Mouse (Mus musculus): Measurements from ENCODE around the gene D630039A03Rik. TPM values are rescaled to one million over a fixed set of nuclear protein-coding genes. Genes with fewer than 3 reads are reported as not detected.

The D630039A03Rik gene
- polyA plus RNA-seq, 1 experiment from 2014 or later, result 1.6 TPM

- Histone ChIP-seq H3K9ac (replicated peaks) (no peak overlapping the region), H3K4me2 (ENCODE audit: low read depth, low read length) (no peak overlapping the region), H3K36me3 (replicated peaks; ENCODE audit: insufficient read depth, low read length) (no peaks in the 10 kb centered on the region), H3K4me1 (ENCODE audit: insufficient read depth) (no peaks in the 10 kb centered on the region), H3K27ac (ENCODE audit: low read depth) (no peak overlapping the region), H3K4me3 (ENCODE audit: low read depth, low read length) (no peak overlapping the region), H3K9me3 (ENCODE audit: low read length) (no peaks in the 10 kb centered on the region), H3K27me3 (ENCODE audit: insufficient read depth, low read length) (no peaks in the 10 kb centered on the region)
- no peak for DNase-seq
- 78% methylated on average over 6 of the region's 6 CpGs for WGBS (ENCODE audit: insufficient replicate concordance)
- no peak for ATAC-seq
- TF ChIP-seq EP300 (IDR thresholded peaks at IDR 0.05; ENCODE audit: low read depth) (no peak), CTCF (IDR thresholded peaks at IDR 0.05; ENCODE audit: low read depth) (no peak)
Observed at GRCm38 (mm10) chr4:57937292-57937691, 21.2 kb upstream of the D630039A03Rik start.

DNA sequence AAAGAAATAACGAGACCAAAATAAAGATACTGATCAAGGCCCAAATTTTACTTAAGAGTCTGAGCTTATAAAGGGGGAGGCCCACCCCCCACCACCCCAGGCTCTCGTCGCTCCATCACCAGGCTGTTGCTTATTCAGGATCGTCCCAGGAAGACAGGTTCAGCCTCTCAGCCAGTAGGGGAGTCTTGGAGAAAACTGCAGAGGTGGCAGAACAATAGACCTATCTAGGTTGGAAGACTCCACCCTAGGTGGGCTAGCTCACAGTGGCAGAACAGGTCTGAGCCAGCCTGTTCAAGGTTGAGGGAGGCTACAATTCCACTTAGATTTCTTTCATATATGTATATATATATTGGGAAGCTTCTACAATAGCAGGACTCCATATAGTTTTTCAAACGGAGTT, 18.1 kb upstream of the D630039A03Rik start:
- TF ChIP-seq EP300 (IDR thresholded peaks at IDR 0.05; ENCODE audit: low read depth), result no peak

GRCm38 (mm10) chr4:57930559-57931170, 14.6 kb upstream of the D630039A03Rik start:
- no peaks in the 10 kb centered on the region for H3K36me3 ChIP-seq (replicated peaks; ENCODE audit: insufficient read depth, low read length)
- no peaks in the 10 kb centered on the region for H3K9me3 ChIP-seq (ENCODE audit: low read length)
- TF ChIP-seq EP300 (IDR thresholded peaks at IDR 0.05; ENCODE audit: low read depth) (no peak), CTCF (IDR thresholded peaks at IDR 0.05; ENCODE audit: low read depth) (no peak)
- no peak overlapping the region for H3K4me2 ChIP-seq (ENCODE audit: low read depth, low read length)
- 35% methylated on average over 5 of the region's 5 CpGs for WGBS (ENCODE audit: insufficient replicate concordance)
- no peaks in the 10 kb centered on the region for H3K27me3 ChIP-seq (ENCODE audit: insufficient read depth, low read length)
- no peak overlapping the region for H3K27ac ChIP-seq (ENCODE audit: low read depth)
- H3K4me1 ChIP-seq (ENCODE audit: insufficient read depth), result peaks cover 6% of the 10 kb centered on the region; the same call in 1 of the 2 replicates
- no peak overlapping the region for H3K9ac ChIP-seq (replicated peaks)
- DNase-seq (no peak), ATAC-seq (peak; percentile 44; the same call in 1 of the 2 replicates)
- no peak overlapping the region for H3K4me3 ChIP-seq (ENCODE audit: low read depth, low read length)

More for the DNA sequence above, 18.1 kb upstream of the D630039A03Rik start:
- H3K27ac ChIP-seq (ENCODE audit: low read depth), result no peak overlapping the region
- H3K9ac ChIP-seq (replicated peaks), result no peak overlapping the region
- no peaks in the 10 kb centered on the region for H3K27me3 ChIP-seq (ENCODE audit: insufficient read depth, low read length)
- WGBS (ENCODE audit: insufficient replicate concordance), result 61% methylated on average over 5 of the region's 5 CpGs
- DNase-seq (no peak), ATAC-seq (no peak)
- H3K9me3 ChIP-seq (ENCODE audit: low read length), result no peaks in the 10 kb centered on the region
- H3K4me3 ChIP-seq (ENCODE audit: low read depth, low read length), result no peak overlapping the region
- H3K4me1 ChIP-seq (ENCODE audit: insufficient read depth), result peaks cover 6% of the 10 kb centered on the region; the same call in 1 of the 2 replicates
- no peaks in the 10 kb centered on the region for H3K36me3 ChIP-seq (replicated peaks; ENCODE audit: insufficient read depth, low read length)
- no peak overlapping the region for H3K4me2 ChIP-seq (ENCODE audit: low read depth, low read length)

DNA sequence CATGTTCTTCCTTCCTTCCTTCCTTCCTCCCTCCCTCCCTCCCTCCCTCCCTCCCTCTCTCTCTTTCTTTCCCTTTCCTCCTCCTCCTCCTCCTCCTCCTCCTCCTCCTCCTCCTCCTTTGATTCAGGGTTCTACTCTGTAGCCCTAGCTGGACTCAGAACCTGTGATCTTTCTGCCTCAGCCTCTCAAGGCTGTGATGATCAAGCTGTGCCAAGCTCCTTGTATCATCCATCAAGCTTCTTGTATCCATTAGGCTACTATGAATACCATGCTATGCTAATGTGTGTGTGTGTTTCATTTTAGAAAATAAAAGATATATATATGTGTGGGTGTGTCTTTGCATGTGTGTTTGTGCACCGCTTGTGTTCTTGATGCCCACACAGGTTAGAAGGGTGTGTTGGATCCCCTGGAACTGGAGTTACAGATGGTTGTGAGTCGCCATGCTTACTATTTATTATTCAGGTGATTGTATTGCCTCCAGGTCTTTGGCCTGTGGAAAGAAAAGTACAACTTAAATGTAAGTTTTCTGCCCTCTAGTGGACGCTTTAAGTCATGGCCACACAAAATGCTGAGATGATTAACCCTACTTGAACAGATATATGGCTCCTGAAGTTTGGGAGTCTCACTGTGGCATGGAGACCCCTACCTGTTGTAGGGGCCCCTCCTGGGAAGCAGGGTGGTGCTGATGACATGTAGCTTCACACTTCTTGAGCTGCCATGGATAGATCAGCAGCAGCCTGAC, 11.5 kb upstream of the D630039A03Rik start:
- DNase-seq (no peak), ATAC-seq (no peak)
- TF ChIP-seq CTCF (IDR thresholded peaks at IDR 0.05; ENCODE audit: low read depth) (peak; percentile 73), EP300 (IDR thresholded peaks at IDR 0.05; ENCODE audit: low read depth) (no peak)
- Histone ChIP-seq H3K9ac (replicated peaks) (no peak overlapping the region), H3K27ac (ENCODE audit: low read depth) (no peak overlapping the region), H3K4me2 (ENCODE audit: low read depth, low read length) (no peak overlapping the region), H3K27me3 (ENCODE audit: insufficient read depth, low read length) (no peaks in the 10 kb centered on the region), H3K9me3 (ENCODE audit: low read length) (no peaks in the 10 kb centered on the region), H3K36me3 (replicated peaks; ENCODE audit: insufficient read depth, low read length) (no peaks in the 10 kb centered on the region), H3K4me3 (ENCODE audit: low read depth, low read length) (no peak overlapping the region), H3K4me1 (ENCODE audit: insufficient read depth) (peaks cover 6% of the 10 kb centered on the region; the same call in 1 of the 2 replicates)
- WGBS (ENCODE audit: insufficient replicate concordance), result 19% methylated on average over 3 of the region's 3 CpGs

GRCm38 (mm10) chr4:57924556-57925071, 8.5 kb upstream of the D630039A03Rik start:
- no peaks in the 10 kb centered on the region; the same call in 1 of the 2 replicates for H3K4me1 ChIP-seq (ENCODE audit: insufficient read depth)
- WGBS (ENCODE audit: insufficient replicate concordance), result 76% methylated on average over 6 of the region's 6 CpGs
- DNase-seq, result no peak
- no peak overlapping the region for H3K27ac ChIP-seq (ENCODE audit: low read depth)
- no peak overlapping the region for H3K4me3 ChIP-seq (ENCODE audit: low read depth, low read length)
- no peaks in the 10 kb centered on the region for H3K9me3 ChIP-seq (ENCODE audit: low read length)
- TF ChIP-seq CTCF (IDR thresholded peaks at IDR 0.05; ENCODE audit: low read depth), result no peak
- no peak for TF ChIP-seq EP300 (IDR thresholded peaks at IDR 0.05; ENCODE audit: low read depth)
- H3K4me2 ChIP-seq (ENCODE audit: low read depth, low read length), result no peak overlapping the region
- H3K36me3 ChIP-seq (replicated peaks; ENCODE audit: insufficient read depth, low read length), result no peaks in the 10 kb centered on the region
- no peak overlapping the region for H3K9ac ChIP-seq (replicated peaks)
- H3K27me3 ChIP-seq (ENCODE audit: insufficient read depth, low read length), result no peaks in the 10 kb centered on the region
- no peak for ATAC-seq

GRCm38 (mm10) chr4:57922171-57922570, 6.1 kb upstream of the D630039A03Rik start:
- H3K27ac ChIP-seq (ENCODE audit: low read depth), result no peak overlapping the region

More at GRCm38 (mm10) chr4:57922171-57922570, 6.1 kb upstream of the D630039A03Rik start:
- no peak for DNase-seq
- Histone ChIP-seq H3K4me3 (ENCODE audit: low read depth, low read length) (no peak overlapping the region), H3K36me3 (replicated peaks; ENCODE audit: insufficient read depth, low read length) (no peaks in the 10 kb centered on the region), H3K9me3 (ENCODE audit: low read length) (no peaks in the 10 kb centered on the region), H3K9ac (replicated peaks) (no peak overlapping the region), H3K27me3 (ENCODE audit: insufficient read depth, low read length) (no peaks in the 10 kb centered on the region), H3K4me2 (ENCODE audit: low read depth, low read length) (no peak overlapping the region), H3K4me1 (ENCODE audit: insufficient read depth) (no peaks in the 10 kb centered on the region; the same call in 1 of the 2 replicates)
- WGBS (ENCODE audit: insufficient replicate concordance), result 61% methylated on average over 5 of the region's 5 CpGs
- no peak for ATAC-seq
- TF ChIP-seq EP300 (IDR thresholded peaks at IDR 0.05; ENCODE audit: low read depth), result no peak
- TF ChIP-seq CTCF (IDR thresholded peaks at IDR 0.05; ENCODE audit: low read depth), result no peak

Data from liver, postnatal 0 days (tissue).